Mouse (Mus musculus) stomach, postnatal 0 days (tissue): ENCODE data around the gene Ncam1.

ENCODE experiments used
- CTCF ChIP-seq: IDR thresholded peaks from 2 replicates; pipeline ENCODE4 v1.5.1; 2016; ENCODE audit warnings: antibody characterized with exemption, low read depth, mild to moderate bottlenecking, moderate library complexity
- EP300 ChIP-seq: optimal IDR thresholded peaks from 2 replicates; pipeline ENCODE3; 2016; ENCODE audit warnings: antibody characterized with exemption

DNA sequence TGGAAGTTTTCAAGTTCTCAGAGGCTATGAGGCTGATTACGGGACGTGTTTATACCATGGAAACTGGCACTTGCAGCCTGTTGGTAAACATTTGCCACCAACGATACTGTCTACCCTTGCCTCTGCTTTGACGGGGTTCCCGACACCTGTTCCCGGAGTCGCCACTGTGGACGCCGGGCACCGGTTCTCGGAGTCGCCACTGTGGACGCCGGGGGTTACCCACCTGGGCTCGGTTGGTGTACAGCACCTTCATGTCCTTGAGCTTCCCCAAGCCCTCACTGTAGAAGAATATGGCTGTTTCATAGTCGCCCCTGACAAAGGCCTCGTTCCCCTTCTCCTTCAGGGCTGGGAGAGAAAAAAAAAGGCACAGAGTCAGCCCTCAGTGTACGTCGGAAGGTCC is 328.7 kb downstream of the Ncam1 start:
- TF ChIP-seq CTCF (no peak), EP300 (no peak)
